Mouse (Mus musculus) liver, embryonic 11.5 days (tissue): ENCODE measurements around the gene Parp11. TPM values are rescaled to one million over a fixed set of nuclear protein-coding genes. Genes with fewer than 3 reads are reported as not detected.
"Not testable (repeated sequence)": the region's sequence is repeated elsewhere in the genome, so short reads cannot be mapped to it uniquely, and the experiment has no call there.

ENCODE experiments used
- ATAC-seq: fragments of 200-750 bp; cut with Nextera tagmentation; replicated peaks from 2 replicates; pipeline ENCODE4 v1.8.0; 2017; ENCODE audit warnings: moderate number of reproducible peaks, mild to moderate bottlenecking, moderate TSS enrichment, moderate library complexity; ENCODE audit not compliant: low FRiP score
- DNase-seq: peaks from one replicate; pipeline ENCODE4 v3.0.0-alpha.2; 2017; ENCODE audit warnings: low spot score
- H3K27ac ChIP-seq: fragments of 300-500 bp; sonication (generic); 2 replicates; pipeline ENCODE4 v1.5.1; 2014; ENCODE audit warnings: mild to moderate bottlenecking, low read depth, low read length, control low read depth
- H3K27me3 ChIP-seq: fragments of 300-500 bp; sonication (generic); replicated peaks from 2 replicates; pipeline ENCODE4 v1.6.1; 2014; ENCODE audit warnings: low read length, mixed read lengths; ENCODE audit not compliant: control insufficient read depth, insufficient read depth
- H3K36me3 ChIP-seq: fragments of 300-500 bp; sonication (generic); 2 replicates; pipeline ENCODE4 v1.6.1; 2014; ENCODE audit warnings: mild to moderate bottlenecking, low read length, moderate library complexity, mixed read lengths; ENCODE audit not compliant: control insufficient read depth, insufficient read depth
- H3K4me1 ChIP-seq: fragments of 300-500 bp; sonication (generic); replicated peaks from 2 replicates; pipeline ENCODE4 v1.6.1; 2014; ENCODE audit warnings: low read length, mixed read lengths; ENCODE audit not compliant: control insufficient read depth, insufficient read depth
- H3K4me2 ChIP-seq: fragments of 300-500 bp; sonication (generic); 2 replicates; pipeline ENCODE4 v1.6.1; 2014; ENCODE audit warnings: mild to moderate bottlenecking, control low read depth, moderate library complexity
- H3K4me3 ChIP-seq: fragments of 300-500 bp; sonication (generic); 2 replicates; pipeline ENCODE4 v1.5.1; 2014; ENCODE audit warnings: low read depth, low read length, control low read depth
- H3K9ac ChIP-seq: fragments of 300-500 bp; sonication (generic); 2 replicates; pipeline ENCODE4 v1.6.1; 2014; ENCODE audit warnings: low read depth, low read length, control low read depth
- H3K9me3 ChIP-seq: fragments of 300-500 bp; sonication (generic); 2 replicates; pipeline ENCODE4 v1.6.1; 2016; ENCODE audit warnings: low read length, inconsistent platforms, mixed read lengths; ENCODE audit not compliant: control insufficient read depth
- WGBS: fragments of 180-500 bp; shearing (Covaris S2); extraction: QIAGEN DNeasy Blood & Tissue Kit; methylation state at CpG from one replicate; pipeline ENCODE4 v1.1.7; 2014; 5-methylcytosine and 5-hydroxymethylcytosine counted together
- polyA plus RNA-seq: library from polyadenylated mRNA; unstranded; fragments of >200 nt; fragmentation: Nextera tagmentation; extraction: Ambion mirVana; gene quantifications from 2 replicates; pipeline ENCODE4 v1.2.1, GENCODE M21; 2014

Gene Parp11
- polyA plus RNA-seq, 1 experiment from 2014 or later, result 16.1 TPM

- Histone ChIP-seq H3K4me2 (no peak overlapping the region), H3K4me3 (no peak overlapping the region), H3K36me3 (no peaks in the 10 kb centered on the region), H3K9ac (no peak overlapping the region), H3K9me3 (no peaks in the 10 kb centered on the region), H3K27me3 (no peaks in the 10 kb centered on the region), H3K4me1 (no peaks in the 10 kb centered on the region), H3K27ac (no peak overlapping the region)
- ATAC-seq (no peak), DNase-seq (no peak)
- 83% methylated on average over 9 of the region's 9 CpGs for whole genome bisulfite sequencing
Measured at GRCm38 (mm10) chr6:127494357-127494756, 47.7 kb downstream of the Parp11 start.

GRCm38 (mm10) chr6:127495251-127495650 is 48.6 kb downstream of the Parp11 start:
- ATAC-seq, result no peak
- H3K9me3 ChIP-seq, result no peaks in the 10 kb centered on the region
- no peak for DNase-seq
- no peak overlapping the region for H3K9ac ChIP-seq
- H3K27ac ChIP-seq, result no peak overlapping the region
- no peaks in the 10 kb centered on the region for H3K36me3 ChIP-seq
- H3K27me3 ChIP-seq, result no peaks in the 10 kb centered on the region
- H3K4me3 ChIP-seq, result no peak overlapping the region
- no peaks in the 10 kb centered on the region for H3K4me1 ChIP-seq
- H3K4me2 ChIP-seq, result no peak overlapping the region
- WGBS, result 86% methylated on average over 2 of the region's 2 CpGs

GRCm38 (mm10) chr6:127495876-127496275 is 49.2 kb downstream of the Parp11 start:
- WGBS, result 20% methylated on average over 6 of the region's 6 CpGs
- DNase-seq, result no peak
- no peaks in the 10 kb centered on the region for H3K36me3 ChIP-seq

GRCm38 (mm10) chr6:127496841-127497656 is 50.4 kb downstream of the Parp11 start:
- Histone ChIP-seq H3K9ac (no peak overlapping the region), H3K4me3 (no peak overlapping the region), H3K27me3 (no peaks in the 10 kb centered on the region), H3K9me3 (no peaks in the 10 kb centered on the region), H3K4me2 (no peak overlapping the region), H3K4me1 (no peaks in the 10 kb centered on the region), H3K36me3 (no peaks in the 10 kb centered on the region), H3K27ac (no peak overlapping the region)
- no peak for ATAC-seq
- 82% methylated on average over 18 of the region's 18 CpGs for WGBS
- DNase-seq, result no peak

More at GRCm38 (mm10) chr6:127495876-127496275, 49.2 kb downstream of the Parp11 start:
- Histone ChIP-seq H3K4me2 (no peak overlapping the region), H3K27ac (no peak overlapping the region), H3K4me1 (no peaks in the 10 kb centered on the region), H3K27me3 (no peaks in the 10 kb centered on the region), H3K4me3 (no peak overlapping the region), H3K9ac (no peak overlapping the region), H3K9me3 (no peaks in the 10 kb centered on the region)
- no peak for ATAC-seq

- H3K27me3 ChIP-seq, result no peaks in the 10 kb centered on the region
- WGBS, result 56% methylated on average over 9 of the region's 9 CpGs
- DNase-seq (no peak), ATAC-seq (no peak)
- H3K4me3 ChIP-seq, result no peak overlapping the region
- H3K9ac ChIP-seq, result no peak overlapping the region
- H3K4me1 ChIP-seq, result no peaks in the 10 kb centered on the region
- H3K9me3 ChIP-seq, result no peaks in the 10 kb centered on the region
- no peak overlapping the region for H3K27ac ChIP-seq
- no peaks in the 10 kb centered on the region for H3K36me3 ChIP-seq
- H3K4me2 ChIP-seq, result no peak overlapping the region
Measured at GRCm38 (mm10) chr6:127500119-127500518, 53.5 kb downstream of the Parp11 start.

GRCm38 (mm10) chr6:127500806-127501205 is 54.2 kb downstream of the Parp11 start:
- Histone ChIP-seq H3K36me3 (no peaks in the 10 kb centered on the region), H3K27ac (no peak overlapping the region), H3K27me3 (no peaks in the 10 kb centered on the region), H3K9me3 (no peaks in the 10 kb centered on the region), H3K9ac (no peak overlapping the region), H3K4me2 (no peak overlapping the region), H3K4me3 (no peak overlapping the region), H3K4me1 (no peaks in the 10 kb centered on the region)
- DNase-seq (no peak), ATAC-seq (no peak)
- 75% methylated on average over 3 of the region's 3 CpGs for WGBS

- H3K27me3 ChIP-seq, result no peaks in the 10 kb centered on the region
- H3K4me2 ChIP-seq, result no peak overlapping the region
- H3K4me1 ChIP-seq, result no peaks in the 10 kb centered on the region
- DNase-seq, result no peak
- no peak overlapping the region for H3K4me3 ChIP-seq
- 54% methylated on average over 3 of the region's 3 CpGs for WGBS
- no peak overlapping the region for H3K27ac ChIP-seq
- H3K9me3 ChIP-seq, result no peaks in the 10 kb centered on the region
- no peaks in the 10 kb centered on the region for H3K36me3 ChIP-seq
- H3K9ac ChIP-seq, result no peak overlapping the region
- ATAC-seq, result no peak
Measured at GRCm38 (mm10) chr6:127502530-127502929, 55.9 kb downstream of the Parp11 start.

GRCm38 (mm10) chr6:127513776-127514175 is 67.1 kb downstream of the Parp11 start:
- H3K27me3 ChIP-seq, H3K9me3 ChIP-seq, H3K4me3 ChIP-seq, ATAC-seq, H3K9ac ChIP-seq, H3K36me3 ChIP-seq, H3K4me2 ChIP-seq, H3K4me1 ChIP-seq, DNase-seq, H3K27ac ChIP-seq: not testable (repeated sequence)
- WGBS, result 86% methylated on average over 6 of the region's 12 CpGs

GRCm38 (mm10) chr6:127521176-127521575 is 74.5 kb downstream of the Parp11 start:
- Histone ChIP-seq H3K36me3 (no peaks in the 10 kb centered on the region), H3K9me3 (no peaks in the 10 kb centered on the region), H3K27ac (no peak overlapping the region), H3K4me1 (0 out of 2 replicates have a peak, but pooled peaks cover 2% of the 10 kb centered on the region), H3K9ac (no peak overlapping the region), H3K4me2 (no peak overlapping the region), H3K27me3 (no peaks in the 10 kb centered on the region), H3K4me3 (no peak overlapping the region)
- DNase-seq (no peak), ATAC-seq (no peak)
- WGBS, result 71% methylated on average over 8 of the region's 8 CpGs
